Mouse (Mus musculus) induced T-regulatory cell, adult 2 months (primary cell): ENCODE measurements around the gene Jade1.

Experiments used
- DNase-seq: peaks from one replicate; pipeline ENCODE4 v3.0.0-alpha.2; 2012; ENCODE audit warnings: low read depth

Gene Jade1

DNA sequence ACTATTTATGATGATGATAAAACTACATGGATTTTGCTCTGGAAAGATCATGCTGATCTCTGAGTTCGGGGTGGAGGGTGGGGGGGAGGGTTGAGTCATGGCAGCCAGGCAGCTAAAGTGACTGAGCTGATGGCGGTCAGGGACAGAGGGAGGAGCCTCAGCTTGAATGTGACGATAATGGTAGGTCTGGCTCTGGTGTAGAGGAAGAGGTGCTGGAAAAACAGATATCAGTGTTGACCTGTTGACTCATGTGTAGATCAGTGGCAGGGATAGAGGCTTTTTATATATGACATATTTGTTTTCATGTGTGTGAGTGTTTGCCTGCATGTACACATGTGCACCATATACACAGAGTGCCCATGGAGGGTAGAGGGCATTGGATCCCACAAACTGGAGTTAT, 3.9 kb upstream of the Jade1 start:
- DNase-seq, result no peak

DNA sequence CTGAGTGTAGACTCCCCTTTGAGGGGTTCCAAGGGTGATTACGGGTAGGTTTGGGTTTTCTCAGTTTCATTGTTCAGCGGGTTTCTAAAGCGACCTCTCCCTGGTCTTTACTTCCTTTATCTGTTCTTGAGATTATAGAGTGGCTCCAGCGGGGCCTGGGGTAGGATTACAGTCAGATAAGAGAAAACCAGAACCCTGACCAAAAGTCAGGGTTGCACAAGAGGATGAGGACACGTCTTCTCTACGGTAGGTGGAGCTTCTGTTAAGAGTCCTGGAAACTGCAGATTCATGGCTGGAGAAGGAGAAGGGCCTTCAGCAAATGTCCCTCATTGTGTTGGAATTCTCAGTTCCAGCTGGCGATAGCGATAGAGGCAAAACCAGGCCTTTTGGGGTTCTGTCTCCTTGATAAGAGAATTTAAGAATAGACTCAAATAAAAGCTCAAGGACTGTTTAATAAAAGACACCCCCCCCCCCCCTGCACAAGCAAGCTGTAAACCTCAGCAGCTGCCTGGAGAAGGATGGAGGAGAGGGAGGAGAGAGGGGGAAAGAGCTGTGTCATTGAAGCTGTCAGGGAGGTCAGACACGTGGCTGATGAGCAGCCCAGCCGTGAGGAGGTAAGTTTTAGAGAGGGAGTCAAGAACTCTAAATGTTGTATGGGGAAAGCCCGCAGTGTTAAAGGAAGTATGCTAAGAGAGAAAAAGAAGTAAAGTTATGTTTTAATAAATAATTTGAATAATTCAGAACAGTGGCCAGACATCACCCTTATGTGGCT, 2.6 kb upstream of the Jade1 start:
- no peak for DNase-seq

DNA sequence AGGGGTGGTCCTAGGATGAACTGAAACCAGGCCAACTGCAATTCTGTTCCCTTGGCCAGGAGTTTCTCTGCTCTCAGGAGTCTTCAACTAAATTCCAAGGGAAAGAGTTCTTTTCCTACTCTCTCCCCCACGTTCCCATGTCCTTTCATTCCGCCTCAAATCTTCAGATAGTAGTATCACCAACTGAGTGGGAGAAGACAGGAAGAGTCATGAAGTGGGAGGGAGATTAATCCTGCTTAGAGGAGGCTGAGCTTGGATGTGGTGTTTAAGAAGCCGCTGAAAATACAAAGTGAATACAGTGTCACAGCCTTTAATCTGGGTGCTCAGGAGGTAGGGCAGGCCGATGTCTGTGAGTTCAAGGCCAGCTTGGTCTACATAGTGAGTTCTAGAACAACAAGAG, 1.9 kb upstream of the Jade1 start:
- no peak for DNase-seq

DNA sequence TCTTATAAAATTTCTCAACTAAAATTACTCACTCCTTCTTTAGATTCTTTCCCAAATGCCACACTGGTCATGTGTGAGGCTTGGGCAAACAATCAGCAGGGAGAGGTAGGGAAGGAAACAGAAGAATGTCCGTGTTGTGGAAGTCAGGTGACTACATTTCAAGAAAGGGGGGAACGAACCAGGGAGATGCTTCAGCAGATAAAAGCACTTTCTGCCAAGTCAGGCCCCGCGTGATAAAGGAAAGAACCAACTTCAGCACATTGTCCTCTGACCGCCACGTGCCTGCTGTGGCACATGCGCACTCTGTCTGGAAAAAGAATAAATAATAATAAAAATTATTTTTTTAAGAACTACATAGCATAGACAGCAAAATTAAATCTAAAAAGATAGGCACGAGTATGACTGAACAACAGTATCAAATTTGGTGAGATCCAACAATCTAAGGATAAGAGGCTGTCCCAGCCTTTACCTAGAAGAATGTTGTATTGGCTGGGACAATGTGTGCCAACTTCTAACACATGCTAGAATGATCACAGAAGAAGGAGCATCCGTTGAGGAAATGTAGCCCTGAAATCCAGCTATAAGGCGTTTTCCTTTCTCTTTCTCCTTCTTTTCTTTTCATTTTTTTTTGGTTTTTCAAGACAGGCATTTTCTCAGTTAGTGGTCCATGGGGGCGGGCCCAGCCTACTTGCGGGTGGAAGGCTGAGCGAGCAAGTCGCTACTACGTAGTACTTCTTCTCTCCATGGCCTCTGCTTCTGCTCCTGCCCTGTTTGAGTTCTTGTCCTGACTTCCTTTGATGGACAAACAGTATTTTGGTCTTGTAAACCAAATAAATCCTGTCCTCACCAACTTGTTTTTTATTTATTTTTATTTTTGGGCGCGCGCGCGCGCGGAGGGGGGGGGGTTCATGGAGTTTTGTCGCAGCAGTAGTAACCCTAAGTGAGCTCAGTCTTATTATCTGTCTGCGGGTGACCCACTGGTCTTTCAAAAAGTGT, 753 bp upstream of the Jade1 start:
- DNase-seq, result no peak

DNA sequence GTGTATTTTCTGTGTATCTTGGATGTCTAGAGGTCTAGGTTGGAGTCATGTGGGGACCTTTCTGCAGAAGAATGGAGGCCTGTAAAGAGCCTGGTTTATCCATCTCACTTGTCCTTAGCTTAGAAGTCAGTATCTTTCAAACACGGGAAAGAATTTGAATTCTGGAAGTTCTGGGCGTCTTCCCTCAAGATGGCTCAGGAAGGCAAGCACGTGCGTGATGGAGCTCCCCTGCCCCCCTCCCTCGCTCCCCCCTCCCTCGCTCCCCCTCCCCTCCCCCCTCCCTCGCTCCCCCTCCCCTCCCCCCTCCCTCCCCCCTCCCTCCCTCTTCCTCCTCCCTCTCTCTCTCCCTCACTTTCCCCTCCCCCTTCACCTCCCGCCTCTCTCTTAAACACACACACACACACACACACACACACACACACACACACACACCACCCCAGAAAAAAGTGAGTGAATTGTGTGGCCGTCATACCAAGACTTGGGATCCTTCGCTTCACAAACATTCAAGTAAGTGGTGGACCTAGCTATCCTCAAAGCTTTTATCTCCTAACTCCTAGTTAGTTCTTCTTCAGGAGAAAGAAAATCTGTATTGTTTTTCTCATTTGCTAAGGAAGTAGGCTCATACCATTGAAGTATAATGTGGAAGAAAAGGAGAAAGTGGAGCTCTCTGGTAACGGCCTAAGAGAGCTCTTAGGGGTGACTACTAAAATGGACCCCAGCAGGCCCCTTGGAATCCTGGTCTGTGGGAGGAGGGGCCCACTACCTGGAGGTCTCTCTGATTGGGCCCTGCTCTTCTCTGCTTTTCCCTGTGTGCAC, 1.1 kb downstream of the Jade1 start:
- DNase-seq, result no peak

DNA sequence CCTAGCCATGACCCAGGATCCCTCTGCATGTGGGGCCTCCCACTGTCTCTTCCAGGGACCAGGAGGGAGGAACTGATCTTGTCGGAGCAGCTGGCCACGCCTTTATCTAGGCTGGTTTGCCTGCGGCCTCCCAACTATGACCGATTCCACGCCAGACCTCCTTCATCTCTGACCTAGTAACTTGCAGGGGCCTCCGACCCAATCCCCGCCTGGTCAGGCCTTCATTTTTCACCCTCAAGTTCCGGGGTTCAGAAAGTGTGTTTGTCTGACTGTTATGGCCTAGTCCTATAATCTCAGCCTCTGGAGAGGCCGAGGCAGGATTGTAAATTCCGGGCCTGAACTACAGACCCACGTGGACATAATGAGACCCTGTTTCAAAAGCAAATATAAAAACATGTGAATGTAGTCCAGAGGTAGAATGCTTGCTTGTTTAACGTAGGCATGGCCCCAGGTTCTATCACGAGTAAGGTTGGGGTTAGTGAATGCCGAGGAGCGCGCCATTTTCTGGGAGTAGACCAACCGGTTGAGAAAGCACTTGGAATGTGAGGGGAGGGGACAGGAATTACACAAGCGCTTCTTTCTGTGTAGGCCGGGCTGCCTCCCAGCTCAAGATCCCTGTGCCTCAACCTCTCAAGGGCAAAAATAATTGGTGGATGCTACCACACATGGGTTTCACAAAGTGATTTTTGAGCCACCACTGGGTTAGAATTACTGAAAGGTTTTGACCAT, 1.9 kb downstream of the Jade1 start:
- no peak for DNase-seq

DNA sequence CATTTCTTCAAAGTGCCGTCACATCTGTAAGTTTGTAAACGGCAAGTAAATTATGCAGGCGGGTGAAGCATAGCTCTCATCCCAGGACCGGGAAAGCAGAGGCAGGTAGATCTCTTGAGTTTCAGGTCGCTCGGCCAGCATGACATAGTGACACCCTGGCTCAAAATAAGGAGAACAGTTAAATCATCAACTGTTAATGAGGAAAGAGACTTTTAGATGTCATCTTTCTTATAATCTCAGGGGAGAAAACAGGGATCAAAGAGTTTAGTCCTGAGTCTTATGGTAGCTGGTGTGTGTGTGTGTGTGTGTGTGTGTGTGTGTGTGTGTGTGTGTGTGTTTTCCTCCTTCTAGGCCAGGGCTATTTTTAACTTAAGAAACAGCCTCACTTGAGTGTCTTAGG, 5.0 kb downstream of the Jade1 start:
- DNase-seq, result no peak

DNA sequence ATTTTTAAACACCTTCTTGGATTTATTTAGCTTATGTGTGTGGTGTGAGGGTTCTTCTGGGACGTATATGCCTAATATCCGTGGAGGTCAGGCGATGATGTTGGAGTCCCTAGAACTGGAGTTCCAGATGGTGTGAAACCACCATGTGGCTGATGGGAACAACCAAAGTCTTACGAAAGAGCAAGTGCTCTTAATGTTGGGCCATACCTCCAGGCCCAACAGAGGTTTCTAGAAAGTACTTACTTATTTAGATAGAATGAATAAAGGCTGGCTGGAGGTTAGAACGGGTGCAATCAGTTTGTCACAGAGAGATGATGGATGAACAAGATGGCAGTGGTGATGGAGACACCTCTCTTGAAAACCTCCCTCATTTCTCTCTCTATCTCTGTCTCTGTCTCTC, 6.3 kb downstream of the Jade1 start:
- no peak for DNase-seq

DNA sequence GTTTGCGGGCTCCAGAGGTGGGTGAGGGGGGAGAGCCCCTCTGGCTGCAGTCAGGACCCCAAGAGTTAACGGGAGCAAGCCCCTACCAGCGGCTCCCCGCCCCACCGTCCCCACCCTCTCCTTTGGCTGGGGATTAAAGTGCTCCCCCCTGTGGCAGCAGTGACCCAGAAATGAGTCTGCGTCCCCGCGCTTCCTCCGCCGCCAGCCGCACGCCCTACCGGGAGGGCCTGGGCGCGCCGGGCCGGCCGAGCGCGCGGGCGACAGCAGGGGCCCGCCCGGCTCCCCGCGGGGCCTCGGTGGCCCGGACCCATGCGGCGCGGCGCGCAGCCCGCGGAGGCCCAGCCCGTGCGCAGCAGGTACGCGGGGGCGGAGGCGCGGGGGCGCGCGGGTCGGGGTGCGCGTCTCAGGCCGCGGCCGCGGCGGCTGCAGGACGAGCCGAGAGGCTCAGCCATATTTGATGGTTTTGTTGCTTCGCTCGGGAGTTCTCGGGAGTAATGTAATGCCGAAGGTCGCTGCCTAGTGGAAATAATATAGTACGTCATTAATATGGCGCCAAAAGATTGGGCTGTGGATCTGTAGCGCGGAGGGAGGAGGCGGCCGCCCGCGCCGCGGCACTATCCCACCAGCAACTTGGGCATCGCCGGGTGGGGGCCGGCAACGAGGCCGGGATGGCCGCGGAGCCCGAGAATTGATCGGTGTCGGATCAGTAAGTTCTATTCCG, 7.8 kb downstream of the Jade1 start:
- peak; percentile 82 for DNase-seq

DNA sequence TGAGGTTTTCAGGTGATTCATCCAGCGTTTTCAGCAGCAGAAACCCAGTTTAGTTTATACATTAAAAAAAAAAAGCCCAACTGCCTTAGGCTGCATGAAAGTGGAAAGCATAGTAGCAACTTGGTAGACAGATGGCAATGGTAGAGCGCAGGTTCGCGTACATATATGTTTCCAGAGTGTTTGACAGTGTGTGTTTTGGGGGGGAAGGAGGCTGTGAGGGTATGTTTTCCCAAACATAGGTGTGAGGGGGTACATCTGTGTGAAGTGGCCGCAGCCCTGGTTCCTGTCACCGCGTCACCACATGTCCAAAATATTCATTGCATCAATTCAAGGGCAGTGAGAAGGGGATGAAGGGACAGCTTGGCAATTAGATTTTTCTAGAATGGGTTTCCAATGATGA, 8.5 kb downstream of the Jade1 start:
- no peak for DNase-seq

DNA sequence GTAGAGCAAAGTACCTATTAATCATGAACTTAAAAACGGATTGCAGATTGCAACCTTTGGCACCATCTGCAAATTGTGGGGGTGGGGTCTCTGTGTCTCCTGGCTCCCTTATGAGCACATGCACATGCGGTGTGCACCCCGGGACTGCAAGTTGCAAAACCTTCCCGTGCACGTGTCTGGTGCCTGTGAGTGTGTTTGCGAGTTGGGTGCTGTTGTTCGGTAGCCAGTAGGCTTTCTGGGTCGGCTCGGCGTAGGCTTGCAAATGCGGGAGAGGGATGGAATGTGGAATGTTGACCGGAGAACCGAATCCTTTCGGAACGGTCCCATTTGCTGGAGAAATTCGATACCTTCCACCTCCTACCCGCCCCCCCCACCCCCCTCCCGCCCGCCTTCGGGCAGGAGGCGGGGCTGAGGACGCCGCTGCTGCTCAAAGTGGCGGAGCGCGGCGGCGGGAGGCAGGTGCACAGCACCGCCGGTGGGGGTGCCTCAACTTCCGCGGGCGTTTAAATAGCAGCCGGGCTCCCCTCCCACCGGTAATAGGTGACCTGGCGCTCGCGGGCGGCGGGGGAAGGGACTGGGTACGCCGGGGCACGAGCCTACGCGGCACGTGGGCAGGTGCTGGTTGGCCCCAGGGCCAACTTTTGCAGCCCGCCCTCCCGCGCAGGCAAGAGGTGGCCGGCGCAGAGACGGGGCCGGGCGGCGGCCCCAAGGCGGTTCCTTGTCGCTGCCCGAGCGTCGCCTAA, 9.1 kb downstream of the Jade1 start:
- peak; percentile 90 for DNase-seq

DNA sequence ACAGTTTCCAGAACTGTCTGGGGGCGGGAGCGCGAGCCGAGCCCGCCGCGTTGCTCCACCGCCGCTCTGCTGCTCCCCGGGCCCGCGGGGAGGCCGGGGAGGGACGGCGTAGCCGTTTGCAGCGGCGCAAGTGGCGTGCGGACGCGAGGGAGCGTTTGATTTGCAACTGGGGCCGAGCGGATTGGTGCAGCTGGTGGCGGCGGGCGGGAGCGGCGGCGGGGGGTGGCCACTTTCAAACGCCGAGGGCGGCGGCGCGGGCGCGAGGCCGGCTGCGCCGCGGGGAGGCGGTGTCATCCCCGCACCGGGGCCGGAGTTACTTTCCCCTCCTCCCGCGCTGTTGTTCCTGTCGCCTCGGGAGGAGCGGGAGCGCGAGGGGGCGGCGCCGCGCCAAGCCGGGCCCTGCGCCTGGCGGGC, 9.9 kb downstream of the Jade1 start:
- peak; percentile 84 for DNase-seq

DNA sequence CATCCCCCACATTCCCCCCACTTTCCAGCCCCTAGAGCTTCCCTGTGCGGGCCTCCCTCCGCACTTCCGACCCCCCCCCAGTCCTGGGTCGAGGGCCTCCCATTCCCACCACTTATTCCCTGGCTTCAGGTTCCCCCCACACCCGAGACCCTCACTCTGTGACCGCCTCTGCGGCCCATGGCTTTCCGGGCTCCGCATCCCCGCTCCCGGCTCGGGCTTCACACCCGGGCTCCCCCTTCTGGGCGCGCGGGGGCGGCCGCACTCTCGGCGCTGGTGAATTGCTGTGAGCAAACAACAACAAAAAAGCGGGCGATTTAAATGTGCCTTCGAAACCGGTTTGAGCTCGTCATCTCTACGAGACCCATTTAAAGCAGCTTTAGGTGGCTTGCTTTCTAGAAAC, 10.4 kb downstream of the Jade1 start:
- DNase-seq, result peak; percentile 87

DNA sequence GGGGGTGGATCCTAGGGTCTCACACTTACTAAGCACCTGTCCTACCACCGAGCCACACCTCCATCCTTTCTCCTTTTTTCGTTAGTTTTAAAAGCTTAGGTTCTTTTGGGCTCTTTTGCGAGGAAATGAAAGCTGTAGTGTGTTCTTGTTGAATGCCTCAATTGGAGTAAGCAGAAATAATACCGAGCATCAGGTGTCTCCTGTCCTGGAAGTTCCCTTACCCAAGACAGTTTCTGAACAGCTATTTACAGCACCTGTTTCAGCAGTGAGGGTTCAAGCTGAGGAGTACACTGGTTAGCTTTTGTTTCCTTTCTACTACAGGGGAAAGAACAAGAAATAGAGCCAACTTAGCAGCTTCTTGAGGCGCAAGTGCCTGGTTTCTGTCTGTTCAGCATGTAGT, 14.4 kb downstream of the Jade1 start:
- DNase-seq, result no peak

DNA sequence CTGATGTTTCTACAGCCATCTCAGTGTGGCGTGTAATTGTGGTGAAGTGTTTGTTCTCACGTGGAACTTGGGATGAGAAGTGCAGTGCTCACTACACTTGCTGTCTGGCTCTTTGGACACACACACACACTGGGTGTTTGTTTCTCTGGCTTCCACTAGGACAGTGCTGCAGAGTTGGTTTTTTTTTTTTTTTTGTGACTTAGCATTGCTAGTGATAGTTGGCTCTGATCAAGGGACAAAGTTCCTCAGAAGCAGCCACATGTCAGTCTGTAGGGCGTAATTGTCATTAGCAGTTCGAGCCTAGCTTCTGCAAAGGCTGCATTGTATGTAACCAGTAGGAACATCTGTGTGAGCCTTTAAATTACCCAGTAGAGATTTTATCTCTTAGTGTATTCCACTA, 16.6 kb downstream of the Jade1 start:
- no peak for DNase-seq

DNA sequence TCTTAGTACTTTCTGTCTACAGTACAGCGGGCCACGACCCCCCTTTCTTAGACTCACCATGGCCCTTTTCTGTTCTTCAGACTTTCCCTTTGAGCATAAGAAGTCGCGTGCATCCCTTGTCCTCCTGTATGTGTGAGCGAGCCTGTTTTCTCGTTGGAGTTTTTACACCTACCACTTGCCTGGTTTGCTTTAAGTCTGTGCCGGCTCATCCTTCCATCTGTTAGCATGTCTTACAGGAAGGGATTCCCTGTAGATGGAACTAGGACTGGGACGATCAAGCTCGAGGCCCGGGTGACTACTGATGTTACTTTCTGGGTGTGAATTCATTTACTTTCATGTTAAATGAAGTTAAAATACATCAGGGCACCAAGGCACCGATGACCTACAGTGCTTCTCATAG, 17.4 kb downstream of the Jade1 start:
- no peak for DNase-seq

DNA sequence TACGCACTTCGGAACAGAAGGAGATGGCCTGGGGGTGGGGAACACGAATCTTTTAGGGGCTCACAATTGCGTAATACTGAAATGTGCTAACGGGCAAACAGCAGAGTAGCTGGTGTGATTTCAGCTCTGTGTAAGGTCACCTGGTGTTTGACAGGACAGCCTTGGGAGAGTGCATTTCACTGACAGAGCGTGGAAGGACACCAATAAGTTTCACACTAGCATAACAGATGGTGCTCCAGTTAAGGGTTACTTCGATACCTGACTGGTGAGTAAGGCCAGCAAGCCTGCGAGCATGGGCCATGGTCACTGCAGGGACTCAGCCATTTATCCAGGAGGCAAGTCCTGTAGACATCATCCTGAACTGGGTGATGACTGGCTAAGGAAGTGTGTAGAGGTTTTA, 18.7 kb downstream of the Jade1 start:
- DNase-seq, result no peak

DNA sequence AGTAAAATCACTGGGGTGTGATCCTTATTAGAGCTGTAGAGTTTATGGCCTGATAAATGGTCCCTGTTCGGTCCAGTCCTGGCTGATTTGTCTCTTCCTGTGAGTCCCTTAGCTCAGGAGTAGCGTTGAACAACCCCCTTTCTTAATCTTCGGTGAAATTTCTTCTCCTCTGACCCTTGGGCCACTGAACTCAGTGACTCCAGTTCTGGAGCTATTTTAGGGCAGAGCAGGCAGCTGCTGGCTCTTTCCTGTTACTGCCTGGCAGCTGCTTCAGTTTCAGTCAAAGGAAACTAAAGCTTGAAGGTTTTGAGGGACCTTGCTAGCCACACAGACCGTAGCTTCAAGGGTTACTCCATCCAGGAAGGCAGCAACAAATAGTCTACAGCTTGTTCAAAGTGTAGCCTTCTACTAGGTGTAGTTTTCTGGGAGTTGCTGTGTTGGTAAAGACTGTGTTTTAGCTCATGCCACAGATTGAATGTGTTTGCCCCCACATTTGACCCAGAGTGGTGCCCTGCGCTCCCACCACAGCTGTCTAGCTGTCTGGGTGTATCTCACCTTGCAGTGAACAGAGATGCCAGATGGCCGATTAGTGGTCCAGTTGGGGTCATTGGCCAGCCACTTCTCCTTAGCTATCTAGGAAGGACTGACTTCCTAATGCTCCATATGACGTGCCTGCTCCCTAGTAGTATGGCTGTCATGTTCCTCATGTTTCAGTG, 19.3 kb downstream of the Jade1 start:
- no peak for DNase-seq

DNA sequence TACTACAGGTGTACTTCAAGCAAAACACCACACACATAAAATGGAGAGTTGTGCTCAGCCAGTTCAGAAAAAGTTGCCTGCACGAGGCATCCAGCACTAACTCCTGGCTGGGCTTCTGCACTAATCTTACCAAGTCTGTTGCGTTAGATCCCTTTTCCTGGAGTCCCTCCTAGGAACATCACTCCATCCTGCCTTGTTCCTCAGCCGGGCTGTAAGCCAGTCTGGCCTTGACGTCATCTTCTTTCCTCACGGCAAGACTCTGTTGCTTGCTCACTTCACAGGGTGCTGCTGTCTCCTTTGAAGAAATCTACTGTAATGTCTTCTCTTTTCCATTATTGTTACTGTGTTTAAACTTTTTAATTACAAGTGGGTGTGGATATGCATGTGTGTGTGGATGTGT, 20.4 kb downstream of the Jade1 start:
- no peak for DNase-seq

DNA sequence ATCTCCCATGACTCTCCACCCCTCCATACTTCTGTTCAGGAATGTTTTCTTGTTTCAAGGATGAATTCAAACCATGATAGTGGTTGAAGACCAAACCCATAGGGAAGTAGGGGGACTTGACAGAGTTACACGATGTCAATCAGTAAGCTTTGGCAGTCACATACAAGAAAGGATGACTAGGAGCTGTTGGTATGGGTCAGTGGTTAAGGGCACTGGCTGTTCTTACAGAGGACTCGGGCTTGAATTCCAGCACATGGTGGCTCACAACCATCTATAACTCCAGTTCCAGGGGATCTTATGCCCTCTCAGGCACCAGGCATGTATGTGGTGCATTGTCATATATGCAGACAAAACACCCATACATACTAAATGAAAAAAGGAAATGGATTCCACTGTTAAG, 21.7 kb downstream of the Jade1 start:
- DNase-seq, result no peak
